Mouse (Mus musculus): Measurements from ENCODE around the gene Kcnk6. TPM values are rescaled to one million over a fixed set of nuclear protein-coding genes. Genes with fewer than 3 reads are reported as not detected.
A peak's percentile ranks its signal among the peaks of the same experiment; 100 is the strongest.
"Not testable (repeated sequence)": the region's sequence is repeated elsewhere in the genome, so short reads cannot be mapped to it uniquely, and the experiment has no call there.

Kcnk6 gene
- total RNA-seq, 2 experiments from 2014 or later: 3.0 to 3.1 TPM

- DNase-seq (ENCODE audit: low spot score in 2 of 2): peak in 1 of 2 experiments; percentile 13
Observed at GRCm38 (mm10) chr7:29211415-29212198, 20.7 kb downstream of the Kcnk6 start.

- not testable (repeated sequence) for DNase-seq (ENCODE audit: low spot score in 2 of 2)
Observed at GRCm38 (mm10) chr7:29211013-29211412, 21.3 kb downstream of the Kcnk6 start.

- no peak for DNase-seq (ENCODE audit: low spot score in 2 of 2)
Observed at GRCm38 (mm10) chr7:29202577-29202976, 29.7 kb downstream of the Kcnk6 start.

GRCm38 (mm10) chr7:29194230-29194629, 38.1 kb downstream of the Kcnk6 start:
- DNase-seq (ENCODE audit: low spot score in 2 of 2): not testable (repeated sequence)

GRCm38 (mm10) chr7:29181323-29181722, 51.0 kb downstream of the Kcnk6 start:
- not testable (repeated sequence) for DNase-seq (ENCODE audit: low spot score in 2 of 2)

GRCm38 (mm10) chr7:29180854-29181236, 51.5 kb downstream of the Kcnk6 start:
- no peak for DNase-seq (ENCODE audit: low spot score in 2 of 2)

- DNase-seq (ENCODE audit: low spot score in 2 of 2): peak; percentile 90 to 97
Observed at GRCm38 (mm10) chr7:29180077-29180853, 52.0 kb downstream of the Kcnk6 start, which contains the start of gene Psmd8. Psmd8 (minus strand) TSS chr7:29180701.

- DNase-seq (ENCODE audit: low spot score in 2 of 2): no peak
Observed at GRCm38 (mm10) chr7:29179323-29179722, 53.0 kb downstream of the Kcnk6 start.

GRCm38 (mm10) chr7:29178106-29178505, 54.2 kb downstream of the Kcnk6 start:
- DNase-seq (ENCODE audit: low spot score in 2 of 2): no peak

- DNase-seq (ENCODE audit: low spot score in 2 of 2): no peak
Observed at GRCm38 (mm10) chr7:29172390-29173016, 59.8 kb downstream of the Kcnk6 start.

Other genes starting within 250 kb of the Kcnk6 start
- 1 to 10 TPM; 6.5 to 8.9 TPM for gene Ryr1, start 107.3 kb downstream of the Kcnk6 start, total RNA-seq (2021)
- 1 to 10 TPM; 1.4 TPM for gene Rasgrp4, start 97.7 kb downstream of the Kcnk6 start, total RNA-seq (2021)
- gene Fam98c, start 76.3 kb downstream of the Kcnk6 start, total RNA-seq (2021): 10 to 100 TPM; 33.8 to 40.2 TPM
- gene Ggn, start 62.3 kb downstream of the Kcnk6 start, total RNA-seq (2021): 1 to 10 TPM; 1.6 to 1.9 TPM
- gene Spred3, start 62.1 kb downstream of the Kcnk6 start, total RNA-seq (2021): 10 to 100 TPM; 50.2 to 53.6 TPM
- 100 to 1,000 TPM; 121 to 125 TPM for gene Psmd8, start 51.8 kb downstream of the Kcnk6 start, total RNA-seq (2021)
- 1 to 10 TPM; 1.1 to 1.5 TPM for gene Catsperg1, start 18.5 kb downstream of the Kcnk6 start, total RNA-seq (2021)
- gene Yif1b, start 5.8 kb upstream of the Kcnk6 start, total RNA-seq (2021): 10 to 100 TPM; 51.7 to 52.4 TPM
- gene 2200002D01Rik, start 16.0 kb upstream of the Kcnk6 start, total RNA-seq (2021): under 1 TPM; 0.65 to 0.98 TPM
- 10 to 100 TPM; 27.6 to 33.5 TPM for gene Spint2, start 49.4 kb upstream of the Kcnk6 start, total RNA-seq (2021)
- gene Ppp1r14a, start 56.8 kb upstream of the Kcnk6 start, total RNA-seq (2021): 10 to 100 TPM; 16.8 to 18.3 TPM
- 100 to 1,000 TPM; 107 to 120 TPM for gene Dpf1, start 71.4 kb upstream of the Kcnk6 start, total RNA-seq (2021)